Mouse (Mus musculus) liver, embryonic 14.5 days (tissue): ENCODE data around the gene Epsti1.

Experiments
- CTCF ChIP-seq: IDR thresholded peaks from 2 replicates; pipeline ENCODE4 v1.5.1; 2016; ENCODE audit warnings: antibody characterized with exemption, low read depth, control low read depth
- EP300 ChIP-seq: IDR thresholded peaks from 2 replicates; pipeline ENCODE4 v1.6.1; 2016; ENCODE audit warnings: antibody characterized with exemption, low read depth

DNA sequence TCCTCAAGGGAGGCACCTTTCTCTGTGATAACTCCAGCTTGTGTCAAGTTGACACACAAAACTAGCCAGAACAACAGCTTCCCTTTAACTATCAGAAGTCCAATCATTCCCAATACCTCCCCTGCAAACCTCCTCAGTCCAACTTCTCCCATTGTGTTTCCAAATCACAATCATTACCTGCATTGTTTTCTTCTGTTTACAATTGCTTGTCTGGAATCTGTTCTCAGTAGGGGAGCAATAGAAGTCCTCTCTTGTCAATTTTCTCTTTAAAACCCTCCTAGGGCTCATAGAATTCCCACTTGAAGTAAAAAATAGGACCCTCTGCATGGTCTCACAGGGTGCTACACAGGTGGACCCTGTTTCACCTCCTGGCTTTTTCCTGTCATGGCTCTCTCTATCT, 93.7 kb downstream of the Epsti1 start:
- TF ChIP-seq CTCF (no peak), EP300 (no peak)
